Mouse (Mus musculus) stomach, embryonic 16.5 days (tissue): ENCODE measurements around the gene Tox2. TPM values are rescaled to one million over a fixed set of nuclear protein-coding genes. Genes with fewer than 3 reads are reported as not detected.

Source experiments
- ATAC-seq: fragments of 200-750 bp; cut with Nextera tagmentation; 2 replicates; pipeline ENCODE4 v1.8.0; 2017; ENCODE audit warnings: moderate number of reproducible peaks, moderate TSS enrichment; ENCODE audit not compliant: insufficient read depth, low FRiP score
- H3K27ac ChIP-seq: fragments of 300-500 bp; sonication (generic); 2 replicates; pipeline ENCODE4 v1.5.1; 2014; ENCODE audit warnings: low read length
- H3K27me3 ChIP-seq: fragments of 300-500 bp; sonication (generic); 2 replicates; pipeline ENCODE4 v1.6.1; 2014; ENCODE audit warnings: low read length, control low read depth, mixed read lengths; ENCODE audit not compliant: control insufficient read depth, insufficient read depth
- H3K36me3 ChIP-seq: fragments of 300-500 bp; sonication (generic); 2 replicates; pipeline ENCODE4 v1.6.1; 2014; ENCODE audit warnings: low read length; ENCODE audit not compliant: control insufficient read depth, insufficient read depth
- H3K4me1 ChIP-seq: fragments of 300-500 bp; sonication (generic); 2 replicates; pipeline ENCODE4 v1.6.1; 2014; ENCODE audit warnings: low read length, control low read depth, mixed read lengths; ENCODE audit not compliant: control insufficient read depth, insufficient read depth
- H3K4me2 ChIP-seq: fragments of 300-500 bp; sonication (generic); 2 replicates; pipeline ENCODE4 v1.6.1; 2014; ENCODE audit warnings: low read depth, low read length, mixed read lengths
- H3K4me3 ChIP-seq: fragments of 300-500 bp; sonication (generic); replicated peaks from 2 replicates; pipeline ENCODE4 v1.5.1; 2014; ENCODE audit warnings: mild to moderate bottlenecking, low read length
- H3K9ac ChIP-seq: fragments of 300-500 bp; sonication (generic); 2 replicates; pipeline ENCODE4 v1.6.1; 2014; ENCODE audit warnings: low read length
- H3K9me3 ChIP-seq: fragments of 300-500 bp; sonication (generic); replicated peaks from 2 replicates; pipeline ENCODE4 v1.6.1; 2016; ENCODE audit warnings: low read length, control low read depth; ENCODE audit not compliant: control insufficient read depth
- WGBS: fragments of 180-500 bp; shearing (Covaris S2); extraction: QIAGEN DNeasy Blood & Tissue Kit; methylation state at CpG from one replicate; pipeline ENCODE4 v1.1.7; 2014; 5-methylcytosine and 5-hydroxymethylcytosine counted together
- polyA plus RNA-seq: library from polyadenylated mRNA; unstranded; fragments of >200 nt; fragmentation: Nextera tagmentation; extraction: Ambion mirVana; gene quantifications from 2 replicates; pipeline ENCODE4 v1.2.1, GENCODE M21; 2015

The Tox2 gene
- 4.0 and 4.3 TPM in 2 replicates for polyA plus RNA-seq

- peak; percentile 93 for ATAC-seq
- H3K27me3 ChIP-seq, result peaks cover 45% of the 10 kb centered on the region
- peaks cover 11% of the 10 kb centered on the region for H3K4me1 ChIP-seq
- H3K4me3 ChIP-seq, result peak within 1 kb of the TSS; percentile 58
- 0 out of 2 replicates have a peak, but pooled peaks cover 6% of the 10 kb centered on the region for H3K9me3 ChIP-seq
- peak within 1 kb of the TSS; percentile 67 for H3K9ac ChIP-seq
- H3K36me3 ChIP-seq, result no peaks in the 10 kb centered on the region
- H3K27ac ChIP-seq, result no peak within 1 kb of the TSS
- peak within 1 kb of the TSS; percentile 97 for H3K4me2 ChIP-seq
- under 1% methylated on average over 78 of the region's 79 CpGs for WGBS
These were observed at the start of gene Tox2 for GRCm38 (mm10) chr2:163202884-163203634. TSS of gene Tox2 (plus strand) at chr2:163203125.

GRCm38 (mm10) chr2:163154673-163155072, 48.3 kb upstream of the Tox2 start:
- Histone ChIP-seq H3K27me3 (no peaks in the 10 kb centered on the region), H3K4me1 (no peaks in the 10 kb centered on the region), H3K9me3 (no peaks in the 10 kb centered on the region), H3K4me2 (no peak overlapping the region), H3K27ac (no peak overlapping the region), H3K4me3 (no peak overlapping the region), H3K9ac (no peak overlapping the region), H3K36me3 (no peaks in the 10 kb centered on the region)
- WGBS, result 82% methylated on average over 8 of the region's 8 CpGs
- 0 out of 2 replicates have a peak, but pooled peaks have one; percentile 21 for ATAC-seq

- Histone ChIP-seq H3K27ac (no peak overlapping the region), H3K27me3 (no peaks in the 10 kb centered on the region), H3K9ac (no peak overlapping the region), H3K4me3 (no peak overlapping the region), H3K9me3 (no peaks in the 10 kb centered on the region), H3K4me1 (no peaks in the 10 kb centered on the region), H3K36me3 (no peaks in the 10 kb centered on the region), H3K4me2 (no peak overlapping the region)
- 85% methylated on average over 9 of the region's 9 CpGs for WGBS
- no peak for ATAC-seq
These were observed 43.9 kb upstream of the Tox2 start for GRCm38 (mm10) chr2:163158979-163159378.

GRCm38 (mm10) chr2:163164461-163164990, 38.4 kb upstream of the Tox2 start:
- no peak for ATAC-seq
- Histone ChIP-seq H3K27ac (no peak overlapping the region), H3K4me3 (no peak overlapping the region), H3K9ac (no peak overlapping the region), H3K27me3 (no peaks in the 10 kb centered on the region), H3K9me3 (no peaks in the 10 kb centered on the region), H3K4me2 (no peak overlapping the region), H3K4me1 (no peaks in the 10 kb centered on the region), H3K36me3 (no peaks in the 10 kb centered on the region)
- WGBS, result 62% methylated on average over 10 of the region's 10 CpGs

- ATAC-seq, result no peak
These were observed 36.7 kb upstream of the Tox2 start for GRCm38 (mm10) chr2:163166067-163166805.

GRCm38 (mm10) chr2:163171891-163172290, 31.0 kb upstream of the Tox2 start:
- no peak for ATAC-seq
- Histone ChIP-seq H3K4me3 (no peak overlapping the region), H3K36me3 (no peaks in the 10 kb centered on the region), H3K4me1 (no peaks in the 10 kb centered on the region), H3K9ac (no peak overlapping the region), H3K27ac (no peak overlapping the region), H3K4me2 (no peak overlapping the region), H3K27me3 (no peaks in the 10 kb centered on the region), H3K9me3 (no peaks in the 10 kb centered on the region)
- 90% methylated on average over 11 of the region's 11 CpGs for WGBS

More at GRCm38 (mm10) chr2:163166067-163166805, 36.7 kb upstream of the Tox2 start:
- Histone ChIP-seq H3K4me1 (no peaks in the 10 kb centered on the region), H3K27me3 (no peaks in the 10 kb centered on the region), H3K36me3 (no peaks in the 10 kb centered on the region), H3K9me3 (no peaks in the 10 kb centered on the region), H3K4me3 (no peak overlapping the region), H3K4me2 (no peak overlapping the region), H3K9ac (no peak overlapping the region), H3K27ac (no peak overlapping the region)
- 45% methylated on average over 13 of the region's 13 CpGs for WGBS

- 58% methylated on average over 7 of the region's 7 CpGs for WGBS
- H3K4me2 ChIP-seq, result no peak overlapping the region
- no peaks in the 10 kb centered on the region for H3K36me3 ChIP-seq
- no peaks in the 10 kb centered on the region for H3K9me3 ChIP-seq
- H3K4me1 ChIP-seq, result no peaks in the 10 kb centered on the region
- no peak overlapping the region for H3K4me3 ChIP-seq
- no peak overlapping the region for H3K9ac ChIP-seq
- ATAC-seq, result no peak
- no peak overlapping the region for H3K27ac ChIP-seq
- no peaks in the 10 kb centered on the region for H3K27me3 ChIP-seq
These were observed 28.9 kb upstream of the Tox2 start for GRCm38 (mm10) chr2:163174066-163174465.

GRCm38 (mm10) chr2:163175831-163176230, 27.1 kb upstream of the Tox2 start:
- Histone ChIP-seq H3K27ac (no peak overlapping the region), H3K9ac (no peak overlapping the region), H3K4me3 (no peak overlapping the region), H3K27me3 (no peaks in the 10 kb centered on the region), H3K4me2 (no peak overlapping the region), H3K36me3 (no peaks in the 10 kb centered on the region), H3K9me3 (no peaks in the 10 kb centered on the region), H3K4me1 (no peaks in the 10 kb centered on the region)
- 87% methylated on average over 7 of the region's 8 CpGs for WGBS
- ATAC-seq, result no peak

- Histone ChIP-seq H3K9me3 (no peaks in the 10 kb centered on the region), H3K27me3 (no peaks in the 10 kb centered on the region), H3K4me3 (no peak overlapping the region), H3K36me3 (no peaks in the 10 kb centered on the region), H3K4me2 (no peak overlapping the region), H3K27ac (no peak overlapping the region), H3K9ac (no peak overlapping the region), H3K4me1 (no peaks in the 10 kb centered on the region)
- ATAC-seq, result no peak
- 48% methylated on average over 7 of the region's 7 CpGs for WGBS
These were observed 26.4 kb upstream of the Tox2 start for GRCm38 (mm10) chr2:163176502-163176901.
